Mouse (Mus musculus): Measurements from ENCODE around the gene Fen1.

- no peak for TF ChIP-seq CTCF (IDR thresholded peaks at IDR 0.05; ENCODE audit: insufficient read depth, low read length)
- no peak for TF ChIP-seq POLR2A (IDR thresholded peaks at IDR 0.05; ENCODE audit: borderline replicate concordance, extremely low read depth, low read depth, low read length)
These were observed 34.8 kb downstream of the Fen1 start for GRCm38 (mm10) chr19:10169179-10169578.

Data from lung, adult 2 months (tissue).